25 mouse cellular contexts compared by ENCODE assay signal in the genomic region with DNA sequence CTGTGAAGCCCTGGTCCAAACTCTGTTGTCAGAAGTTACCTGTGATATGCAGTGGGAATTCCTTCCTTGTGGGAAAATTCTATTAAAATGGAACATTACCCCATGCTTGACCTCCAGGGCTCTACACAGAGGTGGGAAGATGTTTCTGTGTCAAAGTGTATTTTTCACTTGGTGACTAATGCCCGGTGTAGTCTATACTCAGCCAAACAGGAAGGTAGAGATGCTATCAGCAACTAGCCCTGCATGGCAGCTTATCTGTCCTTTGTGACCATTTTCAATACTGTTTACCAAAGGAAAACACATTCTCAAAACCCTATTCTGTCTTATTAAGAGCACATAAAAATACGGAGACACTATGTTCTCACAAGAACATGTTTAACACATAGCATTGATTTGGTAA.
"Had no signal": no experiment of that assay in that cellular context is flagged by ENCODE, and none has a peak within 500 bp of the region (broad histone marks: within the 10 kb centered on the region; RNA-seq: fewer than 3 reads in every experiment).

No protein-coding gene starts in this region.

- ATAC-seq: hindbrain, embryonic 16.5 days; inflammation-experienced regulatory T-cells, adult 6 months; intestine, embryonic 15.5 days; intestine, postnatal 0 days had no signal

- H3K36me3 ChIP-seq: heart, embryonic 10.5 days; heart, embryonic 12.5 days; intestine, embryonic 15.5 days; kidney, embryonic 15.5 days; limb, embryonic 10.5 days; limb, embryonic 12.5 days; liver, embryonic 13.5 days had no signal

- H3K4me2 ChIP-seq: heart, embryonic 12.5 days; hindbrain, embryonic 14.5 days; intestine, embryonic 15.5 days; kidney, embryonic 15.5 days; limb, embryonic 12.5 days; liver, embryonic 11.5 days; liver, embryonic 13.5 days had no signal

- H3K9me3 ChIP-seq: heart, embryonic 10.5 days; heart, embryonic 12.5 days; intestine, embryonic 15.5 days; kidney, embryonic 15.5 days; limb, embryonic 10.5 days; limb, embryonic 12.5 days; liver, embryonic 13.5 days had no signal

- H3K9ac ChIP-seq: heart, embryonic 12.5 days; hindbrain, embryonic 14.5 days; intestine, embryonic 15.5 days; kidney, embryonic 15.5 days; limb, embryonic 12.5 days; liver, embryonic 13.5 days had no signal

- H3K4me3 ChIP-seq: heart, embryonic 10.5 days; heart, embryonic 12.5 days; intestine, embryonic 15.5 days; kidney, embryonic 15.5 days; layer of hippocampus, adult 2 months; left cerebral cortex, adult 2 months; limb, embryonic 10.5 days; limb, embryonic 12.5 days; liver, embryonic 13.5 days had no signal

- H3K27me3 ChIP-seq: heart, embryonic 12.5 days; intestine, embryonic 15.5 days; kidney, embryonic 15.5 days; limb, embryonic 12.5 days; liver, embryonic 13.5 days had no signal

- H3K4me1 ChIP-seq: intestine, embryonic 15.5 days; liver, embryonic 13.5 days had no signal

- DNase-seq: gastrocnemius, postnatal 14 days; gastrocnemius, postnatal 36 days; heart, adult 18-20 months; heart, postnatal 14 days; heart, postnatal 36 days; kidney, adult 18-20 months; kidney, adult 9 months; kidney, postnatal 25 days; kidney, postnatal 4 days; liver; liver, embryonic 13.5 days had no signal

- H3K27ac ChIP-seq: heart, embryonic 10.5 days; hindbrain, embryonic 14.5 days; intestine, embryonic 15.5 days; kidney, embryonic 15.5 days; kidney, postnatal 0 days; layer of hippocampus, adult 2 months; left cerebral cortex, adult 2 months; limb, embryonic 10.5 days; limb, embryonic 12.5 days; liver, embryonic 13.5 days had no signal
